Mouse (Mus musculus) midbrain, embryonic 16.5 days (tissue): Measurements from ENCODE around the gene Hnrnpa3. TPM values are rescaled to one million over a fixed set of nuclear protein-coding genes. Genes with fewer than 3 reads are reported as not detected.

Experiments
- ATAC-seq: fragments of 200-750 bp; cut with Nextera tagmentation; 2 replicates; pipeline ENCODE4 v1.8.0; 2017; ENCODE audit warnings: moderate TSS enrichment
- H3K27ac ChIP-seq: fragments of 300-500 bp; sonication (generic); 2 replicates; pipeline ENCODE4 v1.5.1; 2014; ENCODE audit warnings: mild to moderate bottlenecking, low read length, mixed read lengths
- H3K27me3 ChIP-seq: fragments of 300-500 bp; sonication (generic); 2 replicates; pipeline ENCODE4 v1.6.1; 2014; ENCODE audit warnings: low read depth, low read length, mixed read lengths; ENCODE audit not compliant: control insufficient read depth, insufficient read depth
- H3K36me3 ChIP-seq: fragments of 300-500 bp; sonication (generic); 2 replicates; pipeline ENCODE4 v1.6.1; 2014; ENCODE audit warnings: mild to moderate bottlenecking, low read length, moderate library complexity, mixed read lengths; ENCODE audit not compliant: control insufficient read depth, insufficient read depth
- H3K4me1 ChIP-seq: fragments of 300-500 bp; sonication (generic); 2 replicates; pipeline ENCODE4 v1.6.1; 2014; ENCODE audit warnings: mild to moderate bottlenecking, low read length, mixed read lengths; ENCODE audit not compliant: control insufficient read depth, insufficient read depth
- H3K4me2 ChIP-seq: fragments of 300-500 bp; sonication (generic); 2 replicates; pipeline ENCODE4 v1.6.1; 2014; ENCODE audit warnings: mild to moderate bottlenecking, low read length, mixed read lengths
- H3K4me3 ChIP-seq: fragments of 300-500 bp; sonication (generic); 2 replicates; pipeline ENCODE4 v1.5.1; 2014; ENCODE audit warnings: low read depth, mild to moderate bottlenecking, low read length, moderate library complexity, mixed read lengths
- H3K9ac ChIP-seq: fragments of 300-500 bp; sonication (generic); 2 replicates; pipeline ENCODE4 v1.6.1; 2014; ENCODE audit warnings: low read depth, low read length, mixed read lengths
- H3K9me3 ChIP-seq: fragments of 300-500 bp; sonication (generic); replicated peaks from 2 replicates; pipeline ENCODE4 v1.6.1; 2014; ENCODE audit warnings: mild to moderate bottlenecking, low read length, mixed read lengths; ENCODE audit not compliant: control insufficient read depth, poor library complexity, severe bottlenecking
- WGBS: fragments of 180-500 bp; shearing (Covaris S2); extraction: QIAGEN DNeasy Blood & Tissue Kit; methylation state at CpG from one replicate; pipeline ENCODE4 v1.1.7; 2014; 5-methylcytosine and 5-hydroxymethylcytosine counted together
- microRNA-seq: library from miRNA; unstranded; fragments of <30 nt; microRNA quantifications from one replicate; pipeline ENCODE4, GENCODE M21; 2017
- polyA plus RNA-seq: library from polyadenylated mRNA; unstranded; fragments of >200 nt; fragmentation: Nextera tagmentation; extraction: Ambion mirVana; gene quantifications from 2 replicates; pipeline ENCODE4 v1.2.1, GENCODE M21; 2015

Gene Hnrnpa3
- polyA plus RNA-seq, 1 experiment from 2014 or later, result 169 TPM

DNA sequence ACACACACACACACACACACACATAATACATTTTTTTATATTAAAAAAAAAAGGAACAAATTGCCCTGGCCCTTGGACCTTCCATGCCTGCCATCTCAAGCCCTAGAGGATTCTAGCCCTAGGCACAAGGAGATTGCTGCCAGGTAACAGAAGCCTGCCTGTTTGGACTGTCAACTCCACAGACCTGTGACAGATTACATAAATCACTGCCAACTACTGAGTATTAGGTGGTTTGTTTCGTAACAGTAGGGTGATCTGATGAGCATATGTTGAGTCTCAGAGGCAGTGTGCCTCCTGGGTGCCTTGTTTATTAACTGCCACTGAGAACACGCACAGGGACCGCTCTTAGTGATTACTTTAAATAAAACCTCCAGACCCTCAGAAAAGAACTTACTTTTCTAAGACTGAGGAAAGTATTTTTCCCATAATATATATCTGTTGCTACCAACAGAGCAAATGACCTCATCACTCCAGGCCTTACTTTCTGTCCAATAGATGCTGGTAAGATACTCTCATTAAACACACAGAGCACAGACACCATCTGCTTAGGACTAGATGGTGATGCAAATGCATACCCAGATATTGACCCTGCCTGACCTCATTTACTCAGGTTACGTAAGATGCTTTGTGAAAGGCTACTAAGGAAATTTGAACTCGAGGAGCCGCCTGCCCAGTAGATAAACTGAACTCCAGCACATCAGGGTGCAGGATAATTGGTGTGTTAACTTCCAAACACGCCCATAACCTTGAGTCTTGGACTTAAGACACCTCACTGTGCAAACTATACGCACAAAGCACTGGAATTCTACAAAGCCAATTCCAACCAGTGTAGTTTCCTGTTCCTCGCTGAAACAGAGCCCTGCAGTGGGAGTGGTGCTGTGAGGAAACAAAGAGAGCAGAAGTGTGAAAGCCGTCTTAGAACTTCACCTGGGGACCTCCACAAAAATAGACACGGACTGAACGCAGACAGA lies 57.3 kb downstream of the Hnrnpa3 start:
- no peak for ATAC-seq
- H3K36me3 ChIP-seq, result no peaks in the 10 kb centered on the region
- no peaks in the 10 kb centered on the region for H3K9me3 ChIP-seq
- 60% methylated on average over 12 of the region's 12 CpGs for WGBS
- no peak overlapping the region for H3K27ac ChIP-seq
- no peak overlapping the region for H3K4me3 ChIP-seq
- H3K4me1 ChIP-seq, result no peaks in the 10 kb centered on the region
- no peak overlapping the region for H3K4me2 ChIP-seq
- H3K9ac ChIP-seq, result no peak overlapping the region
- no peaks in the 10 kb centered on the region for H3K27me3 ChIP-seq

Small RNA genes within 50 kb of the gene (microRNA-seq; reads per million reads assigned to microRNA genes)
- gene Gm24574, result not detected

Other genes starting within 250 kb of the Hnrnpa3 start
- 9.3 and 9.8 TPM in 2 replicates for gene Nfe2l2, start 45.4 kb downstream of the Hnrnpa3 start, polyA plus RNA-seq
- gene Agps, start 172.9 kb downstream of the Hnrnpa3 start, polyA plus RNA-seq, result 26.5 and 26.7 TPM in 2 replicates